Comparison of ENCODE assay signal across 25 mouse cellular contexts in genomic region chr14:122830433-122830832, GRCm38 (mm10).
DNase-seq lines count a peak whose midpoint lies in the region; ATAC-seq and TF ChIP-seq lines count a peak whose summit lies in the region.
"Had no signal": no experiment of that assay in that cellular context is flagged by ENCODE, and none has a peak within 500 bp of the region (broad histone marks: within the 10 kb centered on the region; RNA-seq: fewer than 3 reads in every experiment).

No protein-coding gene starts in this region.

- dilution Hi-C loops in CH12.LX (cut with MboI; ENCODE audit: extremely low pct_ligation_motif_present, extremely low pct_unique_long_range_greater_than_20kb, low sequenced_read_pairs) = no loop called here

- DNase-seq in heart, adult 11 months = peak; percentile 72
- no peak for DNase-seq in heart, postnatal 10 days
- peak; percentile 72 for DNase-seq in CH12.LX (ENCODE audit: extremely low read depth)
- no peak for DNase-seq in forebrain, embryonic 10.5 days (ENCODE audit: extremely low spot score, low spot score)
- DNase-seq in thymus, postnatal 4 days = no peak
- DNase-seq: adrenal gland, postnatal 10 days; adrenal gland, postnatal 36 days; B cell, adult 2 months; cerebellum, adult 18-20 months; cerebellum, adult 9-10 months; cerebellum, postnatal 14 days; forebrain, postnatal 0 days; gastrocnemius, adult 2 months; gastrocnemius, postnatal 14 days; heart, adult 18-20 months; heart, postnatal 14 days; heart, postnatal 4 days; kidney, adult 11 months had no signal

- peak; percentile 72; the same call in 1 of the 2 replicates for TF ChIP-seq EP300 in CH12.LX (IDR thresholded peaks at IDR 0.05; ENCODE audit: low read length)

- no peak for TF ChIP-seq RAD21 in CH12.LX (IDR thresholded peaks at IDR 0.05; ENCODE audit: low read depth, low read length)

- no peak for TF ChIP-seq CTCF in CH12.LX (conservative IDR thresholded peaks at IDR 0.05 in 1 of 2, IDR thresholded peaks at IDR 0.05 in 1 of 2; ENCODE audit: low read depth in 2 of 2, low read length in 2 of 2)

- H3K9ac ChIP-seq in CH12.LX (ENCODE audit: insufficient read depth, low read depth) = no peak overlapping the region
- H3K9ac ChIP-seq: forebrain, postnatal 0 days; heart, embryonic 12.5 days; heart, embryonic 15.5 days; hindbrain, embryonic 14.5 days; intestine, embryonic 15.5 days had no signal

- no peak for TF ChIP-seq POLR2A in CH12.LX (IDR thresholded peaks at IDR 0.05; ENCODE audit: low read depth, low read length)

- peaks cover 13 to 18% of the 10 kb centered on the region in 2 experiments for H3K4me1 ChIP-seq in CH12.LX (ENCODE audit: control insufficient read depth in 1 of 2, insufficient read depth in 2 of 2)
- H3K4me1 ChIP-seq in forebrain, embryonic 10.5 days = no peaks in the 10 kb centered on the region
- H3K4me1 ChIP-seq: heart, embryonic 12.5 days; heart, embryonic 15.5 days; intestine, embryonic 15.5 days had no signal

- in situ Hi-C loops in CH12.LX (cut with MboI; ENCODE audit: low pct_ligation_motif_present, low pct_unique_long_range_greater_than_20kb, low sequenced_read_pairs) = no loop called here

- intact Hi-C loops in heart, postnatal 10 days (cut with DNase I) = no loop called here

- no peak overlapping the region for H3K4me2 ChIP-seq in CH12.LX (ENCODE audit: insufficient read depth, low read depth, poor library complexity, severe bottlenecking)
- H3K4me2 ChIP-seq: heart, embryonic 12.5 days; heart, embryonic 15.5 days; hindbrain, embryonic 14.5 days; intestine, embryonic 15.5 days had no signal

- H3K36me3 ChIP-seq in CH12.LX (replicated peaks in 1 of 2; ENCODE audit: control insufficient read depth in 1 of 2, insufficient read depth in 1 of 2, low read length in 1 of 2) = peaks cover 5% of the 10 kb centered on the region in 2 experiments
- no peaks in the 10 kb centered on the region for H3K36me3 ChIP-seq in forebrain, embryonic 10.5 days (replicated peaks)
- H3K36me3 ChIP-seq: heart, embryonic 12.5 days; heart, embryonic 15.5 days; intestine, embryonic 15.5 days had no signal

- ATAC-seq in inflammation-experienced regulatory T-cells, adult 6 months = peak; percentile 84
- ATAC-seq: forebrain, embryonic 14.5 days; forebrain, postnatal 0 days; hindbrain, postnatal 0 days; intestine, embryonic 15.5 days had no signal

- H3K4me3 ChIP-seq in CH12.LX (replicated peaks in 1 of 3; ENCODE audit: low read depth in 2 of 3, low read length in 2 of 3, poor library complexity in 1 of 3) = no peak overlapping the region
- no peak overlapping the region for H3K4me3 ChIP-seq in forebrain, embryonic 10.5 days
- H3K4me3 ChIP-seq: gastrocnemius, adult 2 months; heart, embryonic 12.5 days; heart, embryonic 15.5 days; intestine, embryonic 15.5 days had no signal

- no peaks in the 10 kb centered on the region for H3K27me3 ChIP-seq in CH12.LX (replicated peaks)
- H3K27me3 ChIP-seq in forebrain, embryonic 10.5 days (ENCODE audit: poor library complexity, severe bottlenecking) = no peaks in the 10 kb centered on the region
- H3K27me3 ChIP-seq: heart, embryonic 12.5 days; heart, embryonic 15.5 days; intestine, embryonic 15.5 days had no signal

- 90% methylated on average over 1 of the region's 1 CpGs for WGBS in forebrain, embryonic 10.5 days

- no peaks in the 10 kb centered on the region for H3K79me2 ChIP-seq in CH12.LX (replicated peaks; ENCODE audit: control insufficient read depth, extremely low read depth, insufficient read depth, poor library complexity, severe bottlenecking)

- no peaks in the 10 kb centered on the region for H3K9me3 ChIP-seq in CH12.LX (replicated peaks; ENCODE audit: low read length)
- no peaks in the 10 kb centered on the region for H3K9me3 ChIP-seq in forebrain, embryonic 10.5 days
- H3K9me3 ChIP-seq: heart, embryonic 15.5 days; intestine, embryonic 15.5 days had no signal

- H3K27ac ChIP-seq in CH12.LX (ENCODE audit: insufficient read depth, low read depth) = no peak overlapping the region
- no peak overlapping the region for H3K27ac ChIP-seq in forebrain, embryonic 10.5 days
- H3K27ac ChIP-seq: gastrocnemius, adult 2 months; heart, embryonic 15.5 days; hindbrain, embryonic 14.5 days; hindbrain, postnatal 0 days; intestine, embryonic 15.5 days had no signal

TF ChIP-seq in CH12.LX, 34 proteins besides CTCF, POLR2A, EP300 and RAD21:
- TF ChIP-seq RCOR1 (conservative IDR thresholded peaks at IDR 0.05; ENCODE audit: low read depth, low read length) = 0 out of 2 replicates have a peak, but pooled peaks have one; percentile 37
- TF ChIP-seq POLR2AphosphoS2 (IDR thresholded peaks at IDR 0.05; ENCODE audit: low read depth, low read length) = no peak
- peak; percentile 51; the same call in 1 of the 2 replicates for TF ChIP-seq CHD2 (IDR thresholded peaks at IDR 0.05; ENCODE audit: low read length)
- TF ChIP-seq HCFC1 (IDR thresholded peaks at IDR 0.05; ENCODE audit: low read depth, low read length) = no peak
- no peak for TF ChIP-seq ZKSCAN1 (IDR thresholded peaks at IDR 0.05; ENCODE audit: borderline replicate concordance, low read depth, low read length)
- TF ChIP-seq KAT2A (IDR thresholded peaks at IDR 0.05; ENCODE audit: insufficient replicate concordance, low read length) = no peak
- TF ChIP-seq MAX (IDR thresholded peaks at IDR 0.05; ENCODE audit: low read length) = no peak
- no peak for TF ChIP-seq JUND (conservative IDR thresholded peaks at IDR 0.05; ENCODE audit: low read depth, low read length)
- TF ChIP-seq USF1 (IDR thresholded peaks at IDR 0.05; ENCODE audit: low read depth, low read length) = no peak
- peak; percentile 86 for TF ChIP-seq ETS1 (conservative IDR thresholded peaks at IDR 0.05; ENCODE audit: low read depth, low read length)
- TF ChIP-seq USF2 (conservative IDR thresholded peaks at IDR 0.05; ENCODE audit: low read depth, low read length) = no peak
- 0 out of 2 replicates have a peak, but pooled peaks have one; percentile 4 for TF ChIP-seq JUN (IDR thresholded peaks at IDR 0.05; ENCODE audit: insufficient read depth, low read depth, low read length)
- TF ChIP-seq NELFE (IDR thresholded peaks at IDR 0.05; ENCODE audit: low read depth, low read length) = no peak
- no peak for TF ChIP-seq NRF1 (IDR thresholded peaks at IDR 0.05; ENCODE audit: low read depth, low read length)
- no peak for TF ChIP-seq ELF1 (IDR thresholded peaks at IDR 0.05; ENCODE audit: low read depth, low read length)
- TF ChIP-seq MEF2A (IDR thresholded peaks at IDR 0.05; ENCODE audit: borderline replicate concordance, low read depth, low read length) = peak; percentile 86
- TF ChIP-seq SIN3A (IDR thresholded peaks at IDR 0.05; ENCODE audit: low read length) = no peak
- no peak for TF ChIP-seq ZC3H11A (IDR thresholded peaks at IDR 0.05; ENCODE audit: low read depth, low read length)
- TF ChIP-seq SMC3 (IDR thresholded peaks at IDR 0.05; ENCODE audit: low read depth, low read length) = no peak
- TF ChIP-seq TBP (conservative IDR thresholded peaks at IDR 0.05; ENCODE audit: low read depth, low read length) = no peak
- TF ChIP-seq IRF4 (IDR thresholded peaks at IDR 0.05; ENCODE audit: low read depth, low read length) = peak; percentile 84
- TF ChIP-seq PAX5 (IDR thresholded peaks at IDR 0.05; ENCODE audit: low read length) = no peak
- TF ChIP-seq ZMIZ1 (IDR thresholded peaks at IDR 0.05; ENCODE audit: low read depth, low read length) = no peak
- no peak for TF ChIP-seq BHLHE40 (IDR thresholded peaks at IDR 0.05; ENCODE audit: low read depth, low read length)
- TF ChIP-seq TCF12 (IDR thresholded peaks at IDR 0.05; ENCODE audit: low read depth, low read length) = no peak

Comparison
In these comparisons a context has a peak if more than half of its experiments do, and no peak if none do; other contexts are left out.
1. DNase-seq: peak in heart, adult 11 months (single experiment) and CH12.LX (single experiment); none in heart, postnatal 10 days (0 of 2), forebrain, embryonic 10.5 days (single experiment) and thymus, postnatal 4 days (single experiment).